Mouse (Mus musculus) lung, adult 2 months (tissue): ENCODE results near the gene Tdpoz2.

ENCODE experiments used
- CTCF ChIP-seq: fragments of 200-500 bp; IDR thresholded peaks from 2 replicates; pipeline ENCODE4 v1.5.1; 2011; ENCODE audit warnings: mild to moderate bottlenecking, low read length, control low read depth; ENCODE audit not compliant: insufficient read depth
- POLR2A ChIP-seq: fragments of 200-500 bp; IDR thresholded peaks from 2 replicates; pipeline ENCODE4 v1.6.1; 2011; ENCODE audit warnings: low read depth, mild to moderate bottlenecking, control low read depth, low read length, borderline replicate concordance; ENCODE audit errors: extremely low read depth

DNA sequence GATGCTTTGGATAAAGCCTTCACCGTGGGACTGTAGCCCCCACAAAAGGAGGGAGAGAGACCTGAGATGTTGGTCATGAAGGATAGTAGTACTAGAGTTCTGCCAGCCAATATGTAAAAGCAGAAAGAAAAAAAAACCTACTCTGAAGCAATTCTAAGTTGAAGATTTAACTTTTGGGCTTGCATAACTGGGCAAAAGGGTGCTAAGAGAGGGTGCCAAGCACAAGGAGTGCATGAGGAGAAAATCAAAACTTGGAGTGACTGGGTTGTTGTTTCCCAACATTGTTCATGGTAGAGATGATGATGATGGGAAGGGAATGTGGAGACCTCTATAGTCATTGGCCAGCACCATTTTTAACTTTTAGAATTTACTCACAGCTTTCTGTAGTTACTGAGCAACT, 50.6 kb downstream of the Tdpoz2 start:
- TF ChIP-seq CTCF (no peak), POLR2A (no peak)
